Mouse (Mus musculus): ENCODE measurements around the gene Prl2c5.
"Not testable (repeated sequence)": the region's sequence is repeated elsewhere in the genome, so short reads cannot be mapped to it uniquely, and the experiment has no call there.

Gene Prl2c5

DNA sequence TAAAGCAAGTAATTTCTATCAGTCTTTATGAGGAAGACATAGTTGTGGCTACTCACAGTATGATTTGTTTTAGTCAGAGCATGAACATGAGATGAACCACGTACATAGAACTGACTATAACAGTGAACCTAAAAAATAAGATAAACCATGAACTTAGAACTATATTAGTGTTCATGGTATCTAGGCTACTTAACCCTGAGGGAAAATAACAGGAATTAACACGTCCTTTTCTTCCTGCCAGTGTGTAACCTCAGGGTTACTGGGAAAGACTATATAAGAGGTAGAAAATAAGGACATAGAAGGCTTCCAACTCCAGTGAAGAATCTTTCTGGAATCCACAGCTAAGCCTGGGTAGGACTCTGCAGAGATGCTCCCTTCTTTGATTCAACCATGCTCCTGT lies at the start of gene Prl2c5:
Gene Prl2c5, plus strand, starts transcription at position 301 of the 400 bp plus-strand sequence.
- DNase-seq (ENCODE audit: extremely low spot score, low read depth, low spot score): not testable (repeated sequence)

DNA sequence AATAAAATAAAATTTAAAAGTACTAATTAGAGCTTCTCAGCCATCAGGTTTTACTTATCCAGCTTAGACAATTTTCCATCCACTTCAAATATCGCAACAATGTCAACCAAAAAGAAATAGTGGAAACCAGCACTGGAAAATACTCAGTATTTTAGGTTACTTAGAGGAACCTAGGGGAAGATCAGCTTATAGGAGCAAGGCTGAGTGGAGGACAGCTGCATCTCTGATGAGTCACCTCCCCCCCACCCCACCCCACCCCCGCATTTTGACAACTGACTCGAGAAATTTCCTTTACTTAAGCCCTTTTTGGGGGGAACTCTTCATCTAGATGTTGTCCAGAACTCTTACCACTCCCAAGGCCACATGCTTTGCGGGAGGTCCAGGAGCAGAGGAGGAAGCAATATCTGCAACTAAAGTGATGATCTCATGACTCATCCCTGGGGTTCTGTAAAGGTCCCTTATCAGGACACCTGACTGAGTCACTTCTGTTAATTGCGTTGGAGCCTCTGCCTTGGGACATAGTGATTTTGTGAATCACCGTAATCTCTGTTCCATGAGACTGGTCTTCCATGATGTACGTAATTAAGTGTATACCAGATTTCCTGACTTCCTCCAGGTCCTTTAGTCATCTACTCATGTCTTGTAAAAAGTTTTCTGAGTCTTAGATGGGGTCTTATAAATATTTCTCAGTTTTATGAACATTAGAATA lies 19.6 kb upstream of the Prl2c5 start:
- DNase-seq (ENCODE audit: extremely low spot score, low read depth, low spot score): not testable (repeated sequence)

DNA sequence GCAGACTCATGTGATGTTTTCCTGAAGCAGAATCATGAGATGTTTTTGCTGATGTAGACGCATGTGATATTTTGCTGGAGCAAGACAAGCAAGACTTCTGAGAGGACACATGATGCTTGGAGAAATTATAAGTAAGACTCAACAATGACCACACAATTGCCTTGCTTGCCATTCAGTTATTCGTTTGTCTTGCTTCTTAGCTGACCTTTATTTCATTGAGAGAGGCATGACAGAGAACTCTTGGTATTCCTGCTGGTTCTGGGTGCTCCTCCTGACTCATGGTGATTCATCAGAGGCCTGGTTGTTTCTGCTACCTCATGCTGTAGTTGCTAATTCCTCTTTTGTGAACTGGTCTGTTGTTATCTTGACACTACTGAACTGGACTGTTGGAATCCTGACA lies 13.9 kb upstream of the Prl2c5 start:
- DNase-seq (ENCODE audit: extremely low spot score, low read depth, low spot score): not testable (repeated sequence)

DNA sequence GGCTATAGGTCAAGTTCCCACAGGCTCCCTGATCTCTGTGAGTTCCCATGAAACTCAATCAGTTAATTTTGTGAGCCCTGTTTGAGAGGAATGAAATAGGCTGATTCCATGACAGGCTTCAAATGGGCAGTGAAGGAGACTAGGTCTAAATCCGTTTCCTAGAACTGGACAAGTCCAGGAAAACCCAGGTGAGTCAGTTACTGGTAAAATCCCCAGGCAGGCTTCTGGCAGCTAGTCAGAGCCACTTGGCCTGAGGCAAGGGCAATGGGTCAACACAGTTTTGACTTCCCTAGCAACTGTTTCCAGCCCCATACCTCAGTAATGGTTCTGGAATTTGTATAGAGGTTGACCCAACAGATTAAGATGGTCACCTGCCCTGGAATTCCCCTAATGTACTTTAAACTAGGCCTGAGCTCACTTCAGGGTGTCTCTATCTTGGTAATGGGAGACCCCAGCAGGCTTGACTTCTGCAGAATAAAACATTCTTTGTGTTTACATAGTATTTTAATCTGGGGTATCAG lies 8.8 kb upstream of the Prl2c5 start:
- not testable (repeated sequence) for DNase-seq (ENCODE audit: extremely low spot score, low read depth, low spot score)

DNA sequence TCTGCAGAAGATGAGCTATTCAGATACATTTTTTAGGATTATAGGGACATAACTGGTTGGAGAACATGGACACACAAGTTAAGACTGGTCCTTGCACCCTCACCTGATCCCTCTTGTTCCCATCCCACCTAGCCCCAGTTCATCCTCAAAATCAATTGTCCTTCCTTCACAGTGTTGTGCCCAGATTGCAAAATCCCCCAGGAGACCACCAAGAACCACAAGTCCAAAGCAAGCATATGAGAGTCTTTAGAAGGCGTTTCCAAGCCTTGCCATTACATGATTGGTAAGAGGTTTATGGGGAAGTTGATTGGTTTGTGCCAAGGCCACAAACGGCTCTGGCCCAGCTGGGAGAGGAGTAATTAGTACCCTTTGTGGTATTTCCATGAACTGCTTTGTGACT lies 6.8 kb upstream of the Prl2c5 start:
- DNase-seq (ENCODE audit: extremely low spot score, low read depth, low spot score): not testable (repeated sequence)

DNA sequence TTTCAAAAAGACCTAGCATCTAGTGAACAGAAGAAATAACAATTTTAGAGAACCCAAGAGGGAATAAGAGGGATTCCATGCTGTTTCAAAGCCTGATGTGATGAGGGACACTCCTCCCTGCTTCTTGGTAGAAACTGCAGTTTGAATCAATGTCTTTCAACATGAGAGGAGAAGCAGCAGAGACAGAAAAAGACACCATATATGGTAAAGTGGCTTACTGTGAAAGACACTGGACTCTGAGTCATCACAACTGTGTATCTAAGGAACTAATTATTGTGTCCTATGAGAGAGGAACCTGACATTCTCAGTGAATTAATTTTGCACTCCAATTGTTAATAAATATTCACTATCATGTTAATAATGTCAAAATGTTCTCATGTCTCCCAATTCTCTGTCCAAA lies 28.7 kb downstream of the Prl2c5 start:
- DNase-seq (ENCODE audit: extremely low spot score, low read depth, low spot score): not testable (repeated sequence)

DNA sequence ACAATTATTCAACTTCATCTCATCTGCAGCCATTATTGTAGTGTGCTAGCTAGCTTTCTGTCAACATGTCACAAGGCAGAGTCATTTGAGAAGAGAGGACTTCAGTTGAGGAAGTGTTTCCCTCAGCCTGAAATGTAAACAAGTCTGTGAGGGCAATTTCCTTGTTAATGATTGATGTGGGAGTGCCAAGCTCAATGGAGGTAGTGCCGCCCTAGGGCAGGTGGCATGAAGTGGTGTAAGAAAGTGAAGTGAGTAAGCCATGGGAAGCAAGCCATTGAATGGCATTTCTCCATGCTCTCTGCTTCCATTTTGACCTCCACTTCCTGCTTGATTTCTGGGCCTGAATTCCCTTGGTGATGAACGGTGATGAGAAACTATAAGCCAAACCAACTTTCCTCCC lies 33.8 kb downstream of the Prl2c5 start:
- not testable (repeated sequence) for DNase-seq (ENCODE audit: extremely low spot score, low read depth, low spot score)

DNA sequence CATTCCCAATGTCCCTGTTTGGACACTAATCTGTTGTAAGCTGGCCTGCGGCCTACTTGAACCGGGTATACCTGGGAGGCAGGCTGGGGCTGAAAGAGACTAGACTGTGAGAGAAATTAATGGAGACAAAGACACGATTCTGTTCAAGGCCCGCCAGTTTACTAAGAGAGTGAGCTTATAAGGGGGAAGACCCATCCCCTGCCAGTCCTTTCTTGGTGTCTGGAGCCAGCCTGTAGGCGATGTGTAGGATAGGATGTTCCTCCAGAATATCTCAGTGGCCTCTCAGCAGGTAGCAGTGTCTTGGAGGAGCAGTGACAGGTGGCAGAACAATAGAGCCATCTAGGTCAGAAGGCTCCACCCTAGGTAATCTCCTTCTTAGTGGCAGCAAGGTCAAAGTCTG lies 37.7 kb downstream of the Prl2c5 start:
- not testable (repeated sequence) for DNase-seq (ENCODE audit: extremely low spot score, low read depth, low spot score)

DNA sequence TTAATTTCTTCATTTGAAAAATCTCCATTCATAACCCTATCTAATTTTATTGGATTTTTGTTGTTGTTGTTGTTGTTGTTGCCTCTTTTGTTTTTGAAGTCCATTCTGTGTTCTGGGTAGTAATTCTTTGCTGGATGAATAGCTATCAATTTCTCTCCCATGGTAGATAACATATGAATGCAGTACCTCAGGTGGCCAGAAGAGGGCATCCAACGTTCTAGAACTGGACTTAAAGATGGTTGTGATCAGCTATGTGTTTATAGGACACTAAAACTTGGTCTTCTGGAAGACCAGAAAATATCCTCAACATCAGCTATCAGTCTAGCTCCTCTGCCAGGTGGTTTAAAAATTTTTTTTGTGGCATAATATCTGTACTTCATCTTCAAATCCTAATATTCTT lies 54.9 kb downstream of the Prl2c5 start:
- DNase-seq (ENCODE audit: extremely low spot score, low read depth, low spot score): not testable (repeated sequence)
